Mouse (Mus musculus) lung, postnatal 4 days (tissue): ENCODE data around the gene Naif1.

Experiments
- DNase-seq, 2 experiments: peaks; one replicate each; pipeline ENCODE4 v3.0.0; 2021

Gene Naif1

DNA sequence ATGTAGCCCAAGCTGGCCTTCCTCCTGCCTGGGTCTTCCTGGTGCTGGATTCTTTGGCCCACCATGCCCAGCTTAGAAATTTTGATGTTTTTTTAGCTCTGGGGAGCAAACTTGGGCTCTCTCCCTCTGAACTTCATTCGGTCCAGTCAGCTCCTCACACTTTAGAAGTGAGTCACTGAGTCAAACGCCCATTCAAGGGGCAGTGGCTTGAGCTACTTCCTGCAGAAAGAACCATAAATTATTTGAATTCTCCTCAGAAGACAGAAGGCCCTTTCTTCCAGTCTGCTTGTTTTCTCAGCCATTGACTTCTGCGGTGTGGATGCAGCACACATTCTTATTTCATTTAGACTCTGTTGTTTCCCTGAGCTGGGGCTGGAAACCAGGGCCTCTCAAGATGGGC is 53.3 kb downstream of the Naif1 start:
- DNase-seq = no peak

DNA sequence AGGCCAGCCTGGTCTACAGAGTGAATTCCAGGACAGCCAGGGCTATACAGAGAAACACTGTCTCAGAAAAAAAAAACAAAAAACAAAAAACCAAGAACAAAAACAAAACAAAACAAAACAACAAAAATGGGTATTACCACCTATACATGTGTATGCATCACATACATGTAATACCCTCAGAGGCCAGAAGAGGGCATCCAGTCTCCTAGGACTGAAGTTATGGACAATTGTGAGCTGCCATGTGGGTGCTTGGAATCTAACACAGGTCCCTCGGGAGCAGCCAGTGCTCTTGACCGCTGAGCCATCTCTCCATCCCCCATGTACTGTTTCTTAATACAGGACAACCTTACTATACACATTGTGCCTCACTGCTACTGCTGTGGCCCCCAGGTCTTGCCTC is 55.3 kb downstream of the Naif1 start:
- DNase-seq = no peak
